Mouse (Mus musculus): ENCODE measurements at regions not wholly inside any gene's neighbourhood (a gene's known extent, or its start where the extent isn't known, plus 50 kb on each side); places are given as distances from the start of the nearest gene placed in this dataset.

- Histone ChIP-seq H3K27ac (ENCODE audit: insufficient read depth, low read depth, low read length) (no peak overlapping the region), H3K4me3 (ENCODE audit: insufficient read depth, low read depth, low read length) (no peak overlapping the region), H3K4me1 (ENCODE audit: control insufficient read depth, insufficient read depth, low read length) (peaks cover 2% of the 10 kb centered on the region; the same call in 1 of the 2 replicates)
- 98% methylated on average over 3 of the region's 3 CpGs for WGBS
- TF ChIP-seq CTCF (IDR thresholded peaks at IDR 0.05; ENCODE audit: insufficient read depth, low read depth, low read length) (no peak), POLR2A (IDR thresholded peaks at IDR 0.05; ENCODE audit: insufficient read depth, low read depth, low read length) (no peak)
Measured at GRCm38 (mm10) chr10:9087871-9088270, 202.0 kb upstream of the Sash1 start.

- Histone ChIP-seq H3K27ac (ENCODE audit: insufficient read depth, low read depth, low read length) (no peak overlapping the region), H3K4me3 (ENCODE audit: insufficient read depth, low read depth, low read length) (no peak overlapping the region), H3K4me1 (ENCODE audit: control insufficient read depth, insufficient read depth, low read length) (no peaks in the 10 kb centered on the region)
- 69% methylated on average over 3 of the region's 3 CpGs for WGBS
- TF ChIP-seq POLR2A (IDR thresholded peaks at IDR 0.05; ENCODE audit: insufficient read depth, low read depth, low read length) (no peak), CTCF (IDR thresholded peaks at IDR 0.05; ENCODE audit: insufficient read depth, low read depth, low read length) (no peak)
Measured at GRCm38 (mm10) chr10:9087171-9087570, 201.3 kb upstream of the Sash1 start.

DNA sequence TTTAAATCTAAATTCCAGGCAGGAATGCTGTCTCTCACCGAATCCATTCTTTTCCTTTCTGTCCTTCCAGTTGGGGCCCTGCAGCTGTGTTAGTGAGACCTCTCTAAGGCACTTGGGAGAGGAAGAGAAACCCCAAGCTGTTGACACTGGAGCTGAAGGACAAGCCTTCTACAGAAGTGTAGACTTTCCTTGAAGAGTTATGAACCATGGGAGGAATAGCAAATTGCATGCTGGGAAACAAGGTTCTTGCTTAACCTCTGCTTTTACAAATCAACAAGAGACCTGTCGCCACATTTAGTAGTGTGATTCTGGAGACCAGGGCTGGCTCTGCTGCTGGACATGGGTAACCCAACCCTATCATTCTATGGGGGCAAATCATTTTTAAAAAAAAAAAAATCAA lies 200.8 kb upstream of the Sash1 start:
- WGBS = 91% methylated on average over 2 of the region's 2 CpGs
- no peak for TF ChIP-seq POLR2A (IDR thresholded peaks at IDR 0.05; ENCODE audit: insufficient read depth, low read depth, low read length)
- TF ChIP-seq CTCF (IDR thresholded peaks at IDR 0.05; ENCODE audit: insufficient read depth, low read depth, low read length) = no peak
- Histone ChIP-seq H3K27ac (ENCODE audit: insufficient read depth, low read depth, low read length) (no peak overlapping the region), H3K4me3 (ENCODE audit: insufficient read depth, low read depth, low read length) (no peak overlapping the region), H3K4me1 (ENCODE audit: control insufficient read depth, insufficient read depth, low read length) (no peaks in the 10 kb centered on the region)

GRCm38 (mm10) chr10:9085441-9085840 lies 199.6 kb upstream of the Sash1 start:
- H3K4me3 ChIP-seq (ENCODE audit: insufficient read depth, low read depth, low read length) = no peak overlapping the region
- WGBS = 88% methylated on average over 7 of the region's 7 CpGs
- H3K4me1 ChIP-seq (ENCODE audit: control insufficient read depth, insufficient read depth, low read length) = no peaks in the 10 kb centered on the region
- TF ChIP-seq POLR2A (IDR thresholded peaks at IDR 0.05; ENCODE audit: insufficient read depth, low read depth, low read length) (no peak), CTCF (IDR thresholded peaks at IDR 0.05; ENCODE audit: insufficient read depth, low read depth, low read length) (no peak)
- H3K27ac ChIP-seq (ENCODE audit: insufficient read depth, low read depth, low read length) = no peak overlapping the region

- Histone ChIP-seq H3K27ac (ENCODE audit: insufficient read depth, low read depth, low read length) (no peak overlapping the region), H3K4me1 (ENCODE audit: control insufficient read depth, insufficient read depth, low read length) (no peaks in the 10 kb centered on the region), H3K4me3 (ENCODE audit: insufficient read depth, low read depth, low read length) (no peak overlapping the region)
- no peak for TF ChIP-seq CTCF (IDR thresholded peaks at IDR 0.05; ENCODE audit: insufficient read depth, low read depth, low read length)
- no peak for TF ChIP-seq POLR2A (IDR thresholded peaks at IDR 0.05; ENCODE audit: insufficient read depth, low read depth, low read length)
- 90% methylated on average over 2 of the region's 2 CpGs for WGBS
Measured at GRCm38 (mm10) chr10:9074916-9075315, 189.0 kb upstream of the Sash1 start.

DNA sequence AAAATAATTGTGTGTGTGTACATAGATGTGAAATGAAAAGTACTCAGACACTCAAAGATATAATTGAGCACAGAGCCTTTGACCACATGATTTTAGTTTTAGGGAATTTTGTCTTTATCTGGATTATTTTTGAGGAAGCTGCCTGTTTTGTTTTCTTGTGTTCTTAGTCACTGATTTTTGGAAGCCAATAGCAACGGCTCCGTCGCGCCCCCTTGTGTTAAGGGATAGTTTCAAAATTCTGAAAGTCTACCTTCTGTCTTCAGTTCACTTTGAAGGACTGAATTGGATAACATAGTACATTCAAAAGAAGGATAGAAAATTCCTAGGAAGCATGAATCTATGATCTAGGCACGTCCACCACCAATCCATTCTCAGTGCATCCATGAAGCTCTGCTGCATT lies 185.8 kb upstream of the Sash1 start:
- WGBS = 23% methylated on average over 5 of the region's 5 CpGs
- Histone ChIP-seq H3K4me3 (ENCODE audit: insufficient read depth, low read depth, low read length) (no peak overlapping the region), H3K27ac (ENCODE audit: insufficient read depth, low read depth, low read length) (no peak overlapping the region), H3K4me1 (ENCODE audit: control insufficient read depth, insufficient read depth, low read length) (no peaks in the 10 kb centered on the region)
- no peak for TF ChIP-seq CTCF (IDR thresholded peaks at IDR 0.05; ENCODE audit: insufficient read depth, low read depth, low read length)
- no peak for TF ChIP-seq POLR2A (IDR thresholded peaks at IDR 0.05; ENCODE audit: insufficient read depth, low read depth, low read length)

DNA sequence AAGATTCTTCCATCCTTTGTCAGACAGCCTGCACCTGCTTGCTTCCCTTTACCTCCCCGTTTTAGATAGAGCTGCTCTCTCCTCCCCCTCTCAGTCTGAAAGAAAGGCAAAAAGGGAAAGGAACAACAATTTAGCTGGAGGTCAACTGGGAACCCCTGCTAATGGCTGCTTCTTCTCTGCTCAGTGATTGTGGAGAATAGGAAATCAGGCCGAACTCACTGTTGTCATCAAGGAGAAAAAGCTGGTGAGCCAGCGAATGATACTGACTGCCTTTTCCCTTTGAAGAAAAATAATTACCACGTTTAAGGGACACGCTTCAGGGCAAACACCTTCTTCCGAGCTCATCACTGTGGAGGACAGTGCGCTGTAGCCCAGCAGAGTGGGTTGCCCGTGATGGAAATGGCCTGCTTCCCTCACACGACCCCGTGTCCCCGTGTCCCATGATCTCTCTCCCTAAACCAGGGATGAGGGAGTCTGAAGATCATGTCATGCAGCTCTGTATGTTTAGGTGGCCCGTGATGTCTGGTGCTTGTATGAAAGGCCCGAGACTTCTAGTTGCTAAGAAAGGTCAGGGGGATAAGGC lies 183.8 kb upstream of the Sash1 start:
- no peak overlapping the region for H3K27ac ChIP-seq (ENCODE audit: insufficient read depth, low read depth, low read length)
- TF ChIP-seq POLR2A (IDR thresholded peaks at IDR 0.05; ENCODE audit: insufficient read depth, low read depth, low read length) (no peak), CTCF (IDR thresholded peaks at IDR 0.05; ENCODE audit: insufficient read depth, low read depth, low read length) (no peak)
- WGBS = 88% methylated on average over 13 of the region's 13 CpGs
- no peaks in the 10 kb centered on the region for H3K4me1 ChIP-seq (ENCODE audit: control insufficient read depth, insufficient read depth, low read length)
- H3K4me3 ChIP-seq (ENCODE audit: insufficient read depth, low read depth, low read length) = no peak overlapping the region

DNA sequence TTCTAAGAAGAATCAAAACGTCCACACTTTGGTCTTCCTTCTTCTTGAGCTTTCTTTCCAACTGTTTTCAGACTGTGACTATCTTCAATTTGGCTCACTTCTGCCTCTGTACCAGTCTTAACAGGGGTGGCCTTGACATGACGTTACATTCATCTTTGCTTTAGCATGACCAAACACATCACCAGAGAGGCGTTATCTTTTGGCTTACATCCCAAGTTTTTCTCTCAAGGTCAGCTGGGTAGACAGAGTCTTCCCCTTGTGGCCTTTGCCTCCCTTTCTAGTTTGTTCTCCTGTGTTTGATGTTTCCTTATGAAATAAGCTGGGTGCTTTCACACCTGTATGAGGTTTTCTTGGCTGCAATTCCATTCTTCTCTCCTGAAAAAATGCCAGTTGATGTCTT lies 180.7 kb upstream of the Sash1 start:
- 87% methylated on average over 3 of the region's 3 CpGs for WGBS
- TF ChIP-seq CTCF (IDR thresholded peaks at IDR 0.05; ENCODE audit: insufficient read depth, low read depth, low read length) (no peak), POLR2A (IDR thresholded peaks at IDR 0.05; ENCODE audit: insufficient read depth, low read depth, low read length) (no peak)
- Histone ChIP-seq H3K4me1 (ENCODE audit: control insufficient read depth, insufficient read depth, low read length) (no peaks in the 10 kb centered on the region), H3K4me3 (ENCODE audit: insufficient read depth, low read depth, low read length) (no peak overlapping the region), H3K27ac (ENCODE audit: insufficient read depth, low read depth, low read length) (no peak overlapping the region)

DNA sequence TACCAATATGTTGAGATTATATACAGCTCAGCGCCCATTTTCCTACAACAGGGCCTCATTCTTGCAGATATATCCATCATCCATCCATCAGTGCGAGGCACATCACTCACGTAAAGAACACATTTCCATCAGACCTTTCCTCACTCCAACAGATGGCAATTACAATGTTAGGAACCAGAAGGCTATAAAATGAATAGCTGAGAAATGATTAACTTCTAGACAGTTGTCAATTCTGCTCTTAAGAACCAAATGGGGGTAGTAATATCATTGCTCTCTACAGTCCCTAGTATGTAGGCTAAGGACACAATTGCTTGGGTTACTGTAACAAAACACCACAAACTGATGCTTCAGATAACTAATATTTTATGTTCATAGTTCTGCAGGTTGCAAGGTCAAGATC lies 176.1 kb upstream of the Sash1 start:
- no peak for TF ChIP-seq POLR2A (IDR thresholded peaks at IDR 0.05; ENCODE audit: insufficient read depth, low read depth, low read length)
- no peak for TF ChIP-seq CTCF (IDR thresholded peaks at IDR 0.05; ENCODE audit: insufficient read depth, low read depth, low read length)
- 97% methylated on average over 3 of the region's 3 CpGs for WGBS
- Histone ChIP-seq H3K4me1 (ENCODE audit: control insufficient read depth, insufficient read depth, low read length) (no peaks in the 10 kb centered on the region), H3K27ac (ENCODE audit: insufficient read depth, low read depth, low read length) (no peak overlapping the region), H3K4me3 (ENCODE audit: insufficient read depth, low read depth, low read length) (no peak overlapping the region)

DNA sequence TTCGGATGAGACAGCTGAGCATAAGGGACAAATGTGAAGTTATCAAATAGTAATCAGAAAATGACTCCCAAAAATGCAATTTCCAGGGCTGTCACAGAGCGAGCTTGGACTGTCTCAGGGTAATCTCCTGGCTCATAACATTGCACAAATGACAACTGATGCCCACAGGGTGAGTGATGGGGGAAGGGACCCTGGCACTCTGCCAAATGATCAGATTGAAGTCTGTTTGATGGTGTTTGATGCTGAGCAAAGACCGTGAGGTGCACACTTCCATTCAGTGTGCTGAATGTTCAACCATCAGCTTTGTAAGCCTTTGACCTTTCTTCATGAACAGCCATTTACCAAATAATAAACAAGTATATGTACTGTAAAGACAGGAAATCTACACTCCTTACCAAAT lies 169.4 kb upstream of the Sash1 start:
- 82% methylated on average over 3 of the region's 3 CpGs for WGBS
- H3K27ac ChIP-seq (ENCODE audit: insufficient read depth, low read depth, low read length) = no peak overlapping the region
- H3K4me1 ChIP-seq (ENCODE audit: control insufficient read depth, insufficient read depth, low read length) = no peaks in the 10 kb centered on the region
- H3K4me3 ChIP-seq (ENCODE audit: insufficient read depth, low read depth, low read length) = no peak overlapping the region
- TF ChIP-seq CTCF (IDR thresholded peaks at IDR 0.05; ENCODE audit: insufficient read depth, low read depth, low read length) = no peak
- no peak for TF ChIP-seq POLR2A (IDR thresholded peaks at IDR 0.05; ENCODE audit: insufficient read depth, low read depth, low read length)

Measured in olfactory bulb, adult 2 months (tissue).